Mouse (Mus musculus) MEL (cell line): ENCODE results near the gene Slc22a1. TPM values are rescaled to one million over a fixed set of nuclear protein-coding genes. Genes with fewer than 3 reads are reported as not detected.

ENCODE experiments used
- DNase-seq: peaks from one replicate; pipeline ENCODE4 v3.0.0; 2011; ENCODE audit warnings: low read depth, low spot score
- H3K27ac ChIP-seq: 2 replicates; pipeline ENCODE4 v1.5.1; 2012; ENCODE audit warnings: low read depth, mild to moderate bottlenecking, control low read depth, low read length, moderate library complexity; ENCODE audit not compliant: control insufficient read depth
- H3K27me3 ChIP-seq, 2 experiments: fragments of 150-350 bp in 1 of 2; sonication (generic) in 1 of 2; 2 replicates each; pipeline ENCODE4 v1.6.1; 2012; ENCODE audit warnings: low read length in 2 of 2, mild to moderate bottlenecking in 2 of 2, improper control_type of control experiment in 1 of 2, moderate library complexity in 1 of 2; ENCODE audit not compliant: insufficient read depth in 2 of 2, control insufficient read depth in 1 of 2
- H3K36me3 ChIP-seq, 2 experiments: 2 replicates each; pipeline ENCODE4 v1.6.1; 2012 to 2014; ENCODE audit warnings: low read length in 2 of 2, improper control_type of control experiment in 1 of 2, inconsistent platforms in 1 of 2, mild to moderate bottlenecking in 1 of 2; ENCODE audit not compliant: insufficient read depth in 2 of 2, control insufficient read depth in 1 of 2
- H3K4me1 ChIP-seq, 2 experiments: fragments of 150-350 bp in 1 of 2; sonication (generic) in 1 of 2; 2 replicates each; pipeline ENCODE4 v1.6.1; 2012; ENCODE audit warnings: low read length in 2 of 2, improper control_type of control experiment in 1 of 2, mild to moderate bottlenecking in 1 of 2; ENCODE audit not compliant: insufficient read depth in 2 of 2, control insufficient read depth in 1 of 2
- H3K4me3 ChIP-seq, 2 experiments: fragments of 150-350 bp in 1 of 2; sonication (generic) in 1 of 2; 2 replicates each; pipeline ENCODE4 v1.5.1; 2012; ENCODE audit warnings: low read depth in 2 of 2, low read length in 2 of 2, mild to moderate bottlenecking in 2 of 2, moderate library complexity in 2 of 2, control low read depth in 1 of 2, improper control_type of control experiment in 1 of 2; ENCODE audit not compliant: control insufficient read depth in 1 of 2, insufficient read depth in 1 of 2
- H3K79me2 ChIP-seq: 2 replicates; pipeline ENCODE4 v1.6.1; 2012; ENCODE audit warnings: mild to moderate bottlenecking, low read length, moderate library complexity; ENCODE audit not compliant: control insufficient read depth, poor library complexity, insufficient read depth
- H3K9ac ChIP-seq: 2 replicates; pipeline ENCODE4 v1.6.1; 2012; ENCODE audit warnings: low read depth, mild to moderate bottlenecking, control low read depth, low read length, moderate library complexity; ENCODE audit not compliant: control insufficient read depth, poor library complexity, severe bottlenecking
- H3K9me3 ChIP-seq: fragments of 150-350 bp; sonication (generic); replicated peaks from 2 replicates; pipeline ENCODE4 v1.6.1; 2012; ENCODE audit warnings: mild to moderate bottlenecking, low read length, improper control_type of control experiment, moderate library complexity; ENCODE audit not compliant: insufficient read depth
- CTCF ChIP-seq, 3 experiments: IDR thresholded peaks in 2 of 3; conservative IDR thresholded peaks in 1 of 3; 2 replicates each; pipeline ENCODE4 v1.5.1; 2011 to 2012; ENCODE audit warnings: low read length in 3 of 3, low read depth in 2 of 3, mild to moderate bottlenecking in 2 of 3, improper control_type of control experiment in 1 of 3, inconsistent platforms in 1 of 3, mixed read lengths in 1 of 3, moderate library complexity in 1 of 3; ENCODE audit not compliant: control insufficient read depth in 1 of 3, insufficient read depth in 1 of 3, poor library complexity in 1 of 3, severe bottlenecking in 1 of 3
- ETS1 ChIP-seq: IDR thresholded peaks from 2 replicates; pipeline ENCODE4 v1.6.1; 2012; ENCODE audit warnings: low read depth, mild to moderate bottlenecking, inconsistent platforms, low read length, improper control_type of control experiment, moderate library complexity
- GATA1 ChIP-seq: IDR thresholded peaks from 2 replicates; pipeline ENCODE4 v1.6.1; 2011; ENCODE audit warnings: low read depth, low read length, improper control_type of control experiment
- KAT2A ChIP-seq: conservative IDR thresholded peaks from 2 replicates; pipeline ENCODE4 v1.6.1; 2012; ENCODE audit warnings: low read depth, low read length, improper control_type of control experiment, inconsistent platforms
- MEF2A ChIP-seq: IDR thresholded peaks from 2 replicates; pipeline ENCODE4 v1.6.1; 2014; ENCODE audit warnings: low read depth, mild to moderate bottlenecking, inconsistent platforms, low read length, improper control_type of control experiment; ENCODE audit not compliant: poor library complexity, insufficient replicate concordance, severe bottlenecking; ENCODE audit errors: extremely low read depth
- NELFE ChIP-seq: IDR thresholded peaks from 2 replicates; pipeline ENCODE4 v1.6.1; 2011; ENCODE audit warnings: low read depth, low read length, improper control_type of control experiment
- NRF1 ChIP-seq: IDR thresholded peaks from 2 replicates; pipeline ENCODE4 v1.6.1; 2014; ENCODE audit warnings: low read depth, mild to moderate bottlenecking, inconsistent platforms, low read length, improper control_type of control experiment, moderate library complexity; ENCODE audit not compliant: poor library complexity, insufficient read depth, severe bottlenecking
- SMC3 ChIP-seq: IDR thresholded peaks from 2 replicates; pipeline ENCODE4 v1.6.1; 2011; ENCODE audit warnings: low read depth, low read length, improper control_type of control experiment
- TCF12 ChIP-seq: IDR thresholded peaks from 2 replicates; pipeline ENCODE4 v1.6.1; 2014; ENCODE audit warnings: low read depth, mild to moderate bottlenecking, inconsistent platforms, low read length, improper control_type of control experiment, moderate library complexity
- USF2 ChIP-seq, 2 experiments: IDR thresholded peaks; 2 replicates each; pipeline ENCODE4 v1.6.1; 2011 to 2012; ENCODE audit warnings: improper control_type of control experiment in 2 of 2, low read length in 2 of 2, borderline replicate concordance in 1 of 2, inconsistent platforms in 1 of 2, low read depth in 1 of 2, mild to moderate bottlenecking in 1 of 2; ENCODE audit not compliant: insufficient read depth in 1 of 2
- polyA plus RNA-seq, 2 experiments: library from polyadenylated mRNA; stranded (reverse) in 1 of 2; unstranded in 1 of 2; fragments of >175 nt in 1 of 2; fragments of >200 nt in 1 of 2; gene quantifications; 2 replicates each; pipeline versions ENCODE4 v1.2.1 to v1.2.4; 2012; ENCODE audit warnings: low replicate concordance in 2 of 2, low read depth in 1 of 2; ENCODE audit not compliant: insufficient read length in 2 of 2, insufficient read depth in 1 of 2, missing spikeins in 1 of 2
- total RNA-seq: library from RNA; depleted of rRNA; stranded (reverse); fragments of 300-350 nt; gene quantifications from 2 replicates; pipeline ENCODE4 v1.2.3, GENCODE M21; 2012

Slc22a1 gene
- total and polyA plus RNA-seq, 3 experiments = not detected

- Histone ChIP-seq H3K27ac (no peak overlapping the region), H3K36me3 (no peaks in the 10 kb centered on the region; a peak in 1 of 4 replicates), H3K27me3 (no peaks in the 10 kb centered on the region), H3K4me3 (no peak overlapping the region), H3K79me2 (no peaks in the 10 kb centered on the region), H3K4me1 (no peaks in the 10 kb centered on the region)
- DNase-seq = no peak
- TF ChIP-seq USF2 (IDR thresholded peaks at IDR 0.05; ENCODE audit: borderline replicate concordance in 1 of 2, insufficient read depth in 1 of 2, low read depth in 1 of 2, low read length in 2 of 2) (no peak), TCF12 (no peak), CTCF (IDR thresholded peaks at IDR 0.05 in 2 of 3, conservative IDR thresholded peaks at IDR 0.05 in 1 of 3; ENCODE audit: control insufficient read depth in 1 of 3, insufficient read depth in 1 of 3, low read depth in 2 of 3, low read length in 3 of 3, poor library complexity in 1 of 3, severe bottlenecking in 1 of 3) (no peak), SMC3 (no peak)
- TF ChIP-seq, all 39 proteins: peak for 0
- H3K9me3 ChIP-seq = no peaks in the 10 kb centered on the region
- no peak overlapping the region for H3K9ac ChIP-seq
Measured at GRCm38 (mm10) chr17:12706590-12707049, 31.0 kb upstream of the Slc22a1 start.

DNA sequence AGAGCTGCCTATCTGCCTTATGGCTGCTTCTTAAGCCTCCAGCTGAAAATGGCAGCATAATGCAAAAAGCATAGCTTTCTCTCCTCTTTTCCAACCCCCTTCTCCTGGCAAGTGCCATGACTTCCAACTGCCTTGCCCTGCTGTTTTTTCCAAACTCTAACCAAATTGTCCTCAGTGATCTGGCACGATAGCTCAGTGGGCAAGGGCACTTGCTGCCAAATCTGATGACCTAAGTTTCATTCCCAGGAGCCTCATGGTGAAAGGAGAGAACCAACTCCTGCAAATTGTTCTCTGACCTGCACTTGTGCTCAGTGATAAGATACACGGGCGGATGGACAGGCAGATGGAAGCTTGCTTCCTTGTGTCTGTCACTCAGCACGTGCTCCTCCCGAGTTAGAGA is 27.3 kb upstream of the Slc22a1 start:
- no peaks in the 10 kb centered on the region for H3K27me3 ChIP-seq
- H3K36me3 ChIP-seq = no peaks in the 10 kb centered on the region; a peak in 1 of 4 replicates

DNA sequence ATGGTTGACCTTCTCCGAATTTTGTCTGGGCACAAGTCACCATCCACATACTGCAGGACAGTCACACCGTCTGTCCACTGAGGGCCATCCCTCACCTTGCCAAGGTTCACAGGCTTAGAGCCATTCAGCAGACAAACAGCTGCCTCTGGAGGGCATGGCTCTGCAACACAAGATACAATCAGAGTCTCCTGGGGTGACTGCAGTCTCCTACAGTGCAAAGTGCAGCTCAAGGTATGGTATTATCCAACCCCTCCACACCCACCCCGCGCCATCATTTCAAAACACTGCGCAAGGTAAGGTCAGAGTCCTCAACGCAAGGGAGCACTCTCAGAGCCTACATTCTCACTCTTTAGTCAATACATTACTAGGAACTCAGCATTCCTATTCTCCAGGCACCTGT is 24.7 kb upstream of the Slc22a1 start:
- H3K36me3 ChIP-seq = no peaks in the 10 kb centered on the region
- no peak overlapping the region for H3K4me3 ChIP-seq
- no peaks in the 10 kb centered on the region for H3K27me3 ChIP-seq

More for the DNA sequence above, 27.3 kb upstream of the Slc22a1 start:
- Histone ChIP-seq H3K9ac (no peak overlapping the region), H3K79me2 (no peaks in the 10 kb centered on the region), H3K4me3 (no peak overlapping the region), H3K9me3 (no peaks in the 10 kb centered on the region), H3K27ac (no peak overlapping the region), H3K4me1 (no peaks in the 10 kb centered on the region)
- no peak for DNase-seq
- TF ChIP-seq CTCF (IDR thresholded peaks at IDR 0.05 in 2 of 3, conservative IDR thresholded peaks at IDR 0.05 in 1 of 3; ENCODE audit: control insufficient read depth in 1 of 3, insufficient read depth in 1 of 3, low read depth in 2 of 3, low read length in 3 of 3, poor library complexity in 1 of 3, severe bottlenecking in 1 of 3) (no peak), MEF2A (no peak), GATA1 (no peak)

More for the DNA sequence above, 24.7 kb upstream of the Slc22a1 start:
- DNase-seq = no peak
- Histone ChIP-seq H3K9ac (no peak overlapping the region), H3K79me2 (no peaks in the 10 kb centered on the region), H3K27ac (no peak overlapping the region), H3K9me3 (no peaks in the 10 kb centered on the region), H3K4me1 (no peaks in the 10 kb centered on the region)
- no peak for TF ChIP-seq NRF1
- TF ChIP-seq KAT2A = no peak
- TF ChIP-seq NELFE = no peak
- no peak for TF ChIP-seq ETS1
- TF ChIP-seq GATA1 = no peak
